In the genomic region with DNA sequence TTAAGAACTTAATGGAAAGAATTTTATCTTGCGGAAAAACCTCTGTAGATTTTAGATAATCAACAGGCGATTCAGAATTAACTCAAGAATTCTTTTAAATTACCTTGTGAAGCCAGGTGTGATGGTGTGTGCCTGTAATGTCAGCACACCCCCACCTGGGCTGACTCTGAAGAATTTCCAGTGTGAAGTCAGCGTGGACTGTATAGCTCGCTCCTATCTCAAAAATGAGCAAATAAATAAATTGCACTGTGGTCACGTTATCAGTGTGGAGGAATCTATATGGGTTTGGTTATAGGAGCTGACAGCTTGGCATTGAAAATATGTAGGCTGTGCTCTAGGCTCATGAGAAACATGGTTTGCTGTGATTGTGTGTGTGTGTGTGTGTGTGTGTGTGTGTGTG, we compare ENCODE assay signal across 26 mouse cellular contexts. TPM values are rescaled to one million over a fixed set of nuclear protein-coding genes. Genes with fewer than 3 reads are reported as not detected.
DNase-seq lines count a peak whose midpoint lies in the region; ATAC-seq lines count a peak whose summit lies in the region.
"Had no signal": no experiment of that assay in that cellular context is flagged by ENCODE, and none has a peak within 500 bp of the region (broad histone marks: within the 10 kb centered on the region; RNA-seq: fewer than 3 reads in every experiment).

No protein-coding gene starts in this region.

- WGBS in intestine, embryonic 16.5 days = 58% methylated on average over 5 of the region's 5 CpGs
- WGBS in stomach, embryonic 14.5 days = 65% methylated on average over 5 of the region's 5 CpGs
- 92% methylated on average over 5 of the region's 5 CpGs for WGBS in forebrain, embryonic 12.5 days
- 87% methylated on average over 5 of the region's 5 CpGs for WGBS in neural tube, embryonic 15.5 days

- H3K27me3 ChIP-seq in intestine, embryonic 16.5 days (replicated peaks; ENCODE audit: control insufficient read depth, insufficient read depth, low read length) = no peaks in the 10 kb centered on the region
- no peaks in the 10 kb centered on the region for H3K27me3 ChIP-seq in stomach, embryonic 14.5 days (ENCODE audit: control insufficient read depth, insufficient read depth, low read length)
- peaks cover 5% of the 10 kb centered on the region for H3K27me3 ChIP-seq in forebrain, embryonic 12.5 days
- peaks cover under 1% of the 10 kb centered on the region; the same call in 1 of the 2 replicates for H3K27me3 ChIP-seq in neural tube, embryonic 15.5 days (replicated peaks)
- H3K27me3 ChIP-seq: embryonic facial prominence, embryonic 13.5 days; Patski had no signal

- H3K4me3 ChIP-seq in intestine, embryonic 16.5 days (ENCODE audit: low read length) = no peak overlapping the region
- H3K4me3 ChIP-seq in stomach, embryonic 14.5 days (ENCODE audit: low read depth, low read length) = no peak overlapping the region
- H3K4me3 ChIP-seq in forebrain, embryonic 12.5 days (replicated peaks) = no peak overlapping the region
- no peak overlapping the region for H3K4me3 ChIP-seq in neural tube, embryonic 15.5 days (replicated peaks)
- H3K4me3 ChIP-seq: embryonic facial prominence, embryonic 13.5 days; forebrain, embryonic 13.5 days; heart, embryonic 10.5 days; hindbrain, embryonic 12.5 days had no signal

- H3K4me1 ChIP-seq in intestine, embryonic 16.5 days (ENCODE audit: control insufficient read depth, insufficient read depth, low read length) = peaks cover 21% of the 10 kb centered on the region
- H3K4me1 ChIP-seq in stomach, embryonic 14.5 days (ENCODE audit: control insufficient read depth, insufficient read depth, low read length) = peaks cover 22% of the 10 kb centered on the region
- H3K4me1 ChIP-seq in forebrain, embryonic 12.5 days = peaks cover 17% of the 10 kb centered on the region; the same call in 1 of the 2 replicates
- peaks cover 25% of the 10 kb centered on the region for H3K4me1 ChIP-seq in neural tube, embryonic 15.5 days

- no peak overlapping the region for H3K4me2 ChIP-seq in intestine, embryonic 16.5 days (ENCODE audit: low read depth, low read length)
- H3K4me2 ChIP-seq in stomach, embryonic 14.5 days (replicated peaks; ENCODE audit: low read depth, low read length) = no peak overlapping the region
- H3K4me2 ChIP-seq in forebrain, embryonic 12.5 days = no peak overlapping the region
- no peak overlapping the region for H3K4me2 ChIP-seq in neural tube, embryonic 15.5 days
- H3K4me2 ChIP-seq: embryonic facial prominence, embryonic 13.5 days; forebrain, embryonic 13.5 days; hindbrain, embryonic 12.5 days had no signal

- 0 out of 2 replicates have a peak, but pooled peaks cover 2% of the 10 kb centered on the region for H3K36me3 ChIP-seq in intestine, embryonic 16.5 days (ENCODE audit: control insufficient read depth, insufficient read depth, low read length)
- no peaks in the 10 kb centered on the region; the same call in 1 of the 2 replicates for H3K36me3 ChIP-seq in stomach, embryonic 14.5 days (ENCODE audit: control insufficient read depth, insufficient read depth, low read length)
- H3K36me3 ChIP-seq in forebrain, embryonic 12.5 days (replicated peaks) = no peaks in the 10 kb centered on the region
- no peaks in the 10 kb centered on the region for H3K36me3 ChIP-seq in neural tube, embryonic 15.5 days
- H3K36me3 ChIP-seq: hindbrain, embryonic 12.5 days had no signal

- DNase-seq in CD4-positive helper T cell, adult 2 months (ENCODE audit: low read depth, low spot score) = peak; percentile 62
- peak; percentile 46 for DNase-seq in NIH3T3 (ENCODE audit: low read depth)
- no peak for DNase-seq in ovary, postnatal 36 days (ENCODE audit: low spot score)
- no peak for DNase-seq in adrenal gland, adult 18-20 months (ENCODE audit: low spot score in 2 of 2)
- DNase-seq: adrenal gland, adult 2 months; adrenal gland, postnatal 36 days; cerebellum, adult 11-12 months; cerebellum, adult 9-10 months; cerebellum, postnatal 36 days; forebrain, postnatal 0 days; gastrocnemius, postnatal 36 days; heart, adult 18-20 months; heart, postnatal 10 days; heart, postnatal 4 days; kidney, adult 2 months had no signal

- H3K9ac ChIP-seq in intestine, embryonic 16.5 days (ENCODE audit: low read depth, low read length) = no peak overlapping the region
- no peak overlapping the region for H3K9ac ChIP-seq in stomach, embryonic 14.5 days (replicated peaks; ENCODE audit: low read depth, low read length)
- H3K9ac ChIP-seq in forebrain, embryonic 12.5 days = no peak overlapping the region
- no peak overlapping the region for H3K9ac ChIP-seq in neural tube, embryonic 15.5 days (replicated peaks)
- H3K9ac ChIP-seq: embryonic facial prominence, embryonic 13.5 days; forebrain, embryonic 13.5 days; forebrain, postnatal 0 days; hindbrain, embryonic 12.5 days had no signal

- no peak overlapping the region for H3K27ac ChIP-seq in intestine, embryonic 16.5 days (ENCODE audit: low read length)
- H3K27ac ChIP-seq in stomach, embryonic 14.5 days (ENCODE audit: low read length) = no peak overlapping the region
- H3K27ac ChIP-seq in forebrain, embryonic 12.5 days = no peak overlapping the region
- no peak overlapping the region for H3K27ac ChIP-seq in neural tube, embryonic 15.5 days (replicated peaks)
- H3K27ac ChIP-seq: embryonic facial prominence, embryonic 13.5 days; forebrain, embryonic 13.5 days; heart, embryonic 10.5 days; hindbrain, embryonic 12.5 days; hindbrain, postnatal 0 days had no signal

- H3K9me3 ChIP-seq in intestine, embryonic 16.5 days (ENCODE audit: control insufficient read depth, low read length) = no peaks in the 10 kb centered on the region
- no peaks in the 10 kb centered on the region for H3K9me3 ChIP-seq in stomach, embryonic 14.5 days (ENCODE audit: control insufficient read depth, low read depth, low read length)
- H3K9me3 ChIP-seq in forebrain, embryonic 12.5 days = no peaks in the 10 kb centered on the region
- no peaks in the 10 kb centered on the region for H3K9me3 ChIP-seq in neural tube, embryonic 15.5 days (replicated peaks)
- H3K9me3 ChIP-seq: embryonic facial prominence, embryonic 13.5 days; forebrain, embryonic 13.5 days; G1E; heart, embryonic 10.5 days; hindbrain, embryonic 12.5 days had no signal

- peak; percentile 82 for ATAC-seq in intestine, embryonic 16.5 days
- peak; percentile 74 for ATAC-seq in stomach, embryonic 14.5 days (ENCODE audit: insufficient number of reproducible peaks, insufficient read depth, low FRiP score, low read depth)
- ATAC-seq in forebrain, embryonic 12.5 days (ENCODE audit: low FRiP score) = no peak
- no peak for ATAC-seq in neural tube, embryonic 15.5 days (ENCODE audit: low FRiP score)
- ATAC-seq: forebrain, embryonic 13.5 days; forebrain, postnatal 0 days; hindbrain, postnatal 0 days; Patski had no signal

RNA-seq across cellular contexts. Expression of gene Itpkb, which starts 8.9 kb away (rescaled TPM):
- 5.1 TPM in 2 replicates for polyA plus RNA-seq in intestine, embryonic 16.5 days (2015; fragmentation: Nextera tagmentation; extraction: Ambion mirVana)
- polyA plus RNA-seq in stomach, embryonic 14.5 days (2014; fragmentation: Nextera tagmentation; extraction: Ambion mirVana) = 10.4 and 10.9 TPM in 2 replicates
- polyA plus RNA-seq in forebrain, embryonic 12.5 days (2016; fragmentation: Nextera tagmentation; extraction: Ambion mirVana) = 3.7 and 4.2 TPM in 2 replicates
- polyA plus RNA-seq in neural tube, embryonic 15.5 days (2015; fragmentation: Nextera tagmentation; extraction: Ambion mirVana) = 4.1 and 5.3 TPM in 2 replicates
- total RNA-seq in adrenal gland, adult 18-20 months (2021) = 10 to 100 TPM; 49.3 to 58.6 TPM

Comparison
In these comparisons a context has a peak if more than half of its experiments do, and no peak if none do; other contexts are left out.
1. DNase-seq: peak in CD4-positive helper T cell, adult 2 months (single experiment) and NIH3T3 (single experiment); none in ovary, postnatal 36 days (single experiment) and adrenal gland, adult 18-20 months (0 of 2).
2. ATAC-seq: peak in intestine, embryonic 16.5 days (single experiment) and stomach, embryonic 14.5 days (single experiment); none in forebrain, embryonic 12.5 days (single experiment) and neural tube, embryonic 15.5 days (single experiment).